Mouse (Mus musculus) limb, embryonic 10.5 days (tissue): Measurements from ENCODE around the gene Wipi1. TPM values are rescaled to one million over a fixed set of nuclear protein-coding genes. Genes with fewer than 3 reads are reported as not detected.

Experiments used
- DNase-seq: peaks from one replicate; pipeline ENCODE4 v3.0.0-alpha.2; 2017; ENCODE audit warnings: low spot score
- H3K27ac ChIP-seq: fragments of 300-500 bp; sonication (generic); 2 replicates; pipeline ENCODE4 v1.5.1; 2016; ENCODE audit warnings: mild to moderate bottlenecking
- H3K27me3 ChIP-seq: fragments of 300-500 bp; sonication (generic); 2 replicates; pipeline ENCODE4 v1.6.1; 2016; ENCODE audit warnings: low read depth, mild to moderate bottlenecking; ENCODE audit not compliant: poor library complexity, severe bottlenecking
- H3K36me3 ChIP-seq: fragments of 300-500 bp; sonication (generic); 2 replicates; pipeline ENCODE4 v1.6.1; 2016; ENCODE audit warnings: mild to moderate bottlenecking, moderate library complexity
- H3K4me1 ChIP-seq: fragments of 300-500 bp; sonication (generic); 2 replicates; pipeline ENCODE4 v1.6.1; 2016
- H3K4me3 ChIP-seq: fragments of 300-500 bp; sonication (generic); 2 replicates; pipeline ENCODE4 v1.5.1; 2016; ENCODE audit warnings: mild to moderate bottlenecking, moderate library complexity
- H3K9me3 ChIP-seq: fragments of 300-500 bp; sonication (generic); replicated peaks from 2 replicates; pipeline ENCODE4 v1.6.1; 2016; ENCODE audit warnings: mild to moderate bottlenecking
- WGBS: fragments of 180-500 bp; shearing (Covaris S2); methylation state at CpG from one replicate; pipeline ENCODE4 v1.1.7; 2016; 5-methylcytosine and 5-hydroxymethylcytosine counted together
- polyA plus RNA-seq: library from polyadenylated mRNA; unstranded; fragments of >200 nt; fragmentation: Nextera tagmentation; extraction: Ambion mirVana; gene quantifications from 2 replicates; pipeline ENCODE4 v1.2.1, GENCODE M21; 2016

The Wipi1 gene
- polyA plus RNA-seq, 1 experiment from 2014 or later = 42.3 TPM

GRCm38 (mm10) chr11:109612871-109613529 is 1.2 kb upstream of the Wipi1 start:
- H3K9me3 ChIP-seq = no peaks in the 10 kb centered on the region
- WGBS = 74% methylated on average over 7 of the region's 7 CpGs
- H3K27ac ChIP-seq = no peak overlapping the region
- no peaks in the 10 kb centered on the region for H3K36me3 ChIP-seq
- H3K4me3 ChIP-seq = no peak overlapping the region
- H3K27me3 ChIP-seq = no peaks in the 10 kb centered on the region
- no peak for DNase-seq
- peaks cover 50% of the 10 kb centered on the region for H3K4me1 ChIP-seq

- WGBS = under 1% methylated on average over 26 of the region's 26 CpGs
- Histone ChIP-seq H3K27me3 (no peaks in the 10 kb centered on the region), H3K4me1 (peaks cover 29% of the 10 kb centered on the region), H3K9me3 (no peaks in the 10 kb centered on the region), H3K4me3 (peak overlapping the region; percentile 84), H3K36me3 (no peaks in the 10 kb centered on the region), H3K27ac (peak overlapping the region; percentile 93)
- DNase-seq = no peak
These were observed 918 bp downstream of the Wipi1 start for GRCm38 (mm10) chr11:109610795-109611302.

- Histone ChIP-seq H3K9me3 (no peaks in the 10 kb centered on the region), H3K4me3 (peak overlapping the region; percentile 84), H3K27me3 (no peaks in the 10 kb centered on the region), H3K4me1 (peaks cover 29% of the 10 kb centered on the region), H3K27ac (peak overlapping the region; percentile 93), H3K36me3 (peaks cover 3% of the 10 kb centered on the region; the same call in 1 of the 2 replicates)
- WGBS = 23% methylated on average over 9 of the region's 9 CpGs
- DNase-seq = no peak
These were observed 1.5 kb downstream of the Wipi1 start for GRCm38 (mm10) chr11:109610046-109610794.

- no peak overlapping the region for H3K4me3 ChIP-seq
- H3K4me1 ChIP-seq = peaks cover 29% of the 10 kb centered on the region
- H3K36me3 ChIP-seq = peaks cover 11% of the 10 kb centered on the region
- peak overlapping the region; percentile 93; the same call in 1 of the 2 replicates for H3K27ac ChIP-seq
- no peak for DNase-seq
- H3K9me3 ChIP-seq = no peaks in the 10 kb centered on the region
- WGBS = 78% methylated on average over 6 of the region's 6 CpGs
- no peaks in the 10 kb centered on the region for H3K27me3 ChIP-seq
These were observed 2.7 kb downstream of the Wipi1 start for GRCm38 (mm10) chr11:109608976-109609625.

GRCm38 (mm10) chr11:109607600-109607999 is 4.2 kb downstream of the Wipi1 start:
- Histone ChIP-seq H3K4me1 (peaks cover 29% of the 10 kb centered on the region), H3K27me3 (no peaks in the 10 kb centered on the region), H3K9me3 (no peaks in the 10 kb centered on the region), H3K36me3 (peaks cover 26% of the 10 kb centered on the region), H3K4me3 (no peak overlapping the region), H3K27ac (no peak overlapping the region)
- WGBS = 89% methylated on average over 6 of the region's 6 CpGs
- no peak for DNase-seq

GRCm38 (mm10) chr11:109598778-109599570 is 12.8 kb downstream of the Wipi1 start:
- no peak overlapping the region for H3K27ac ChIP-seq
- H3K4me1 ChIP-seq = peaks cover 19% of the 10 kb centered on the region
- no peaks in the 10 kb centered on the region for H3K27me3 ChIP-seq
- DNase-seq = no peak
- no peak overlapping the region for H3K4me3 ChIP-seq
- peaks cover 87% of the 10 kb centered on the region for H3K36me3 ChIP-seq
- WGBS = 87% methylated on average over 12 of the region's 12 CpGs
- no peaks in the 10 kb centered on the region for H3K9me3 ChIP-seq

GRCm38 (mm10) chr11:109594761-109595160 is 17.0 kb downstream of the Wipi1 start:
- H3K4me1 ChIP-seq = peaks cover 38% of the 10 kb centered on the region
- peak overlapping the region; percentile 81 for H3K27ac ChIP-seq
- DNase-seq = no peak
- no peaks in the 10 kb centered on the region for H3K27me3 ChIP-seq
- no peak overlapping the region for H3K4me3 ChIP-seq
- H3K9me3 ChIP-seq = no peaks in the 10 kb centered on the region
- peaks cover 49% of the 10 kb centered on the region for H3K36me3 ChIP-seq
- 92% methylated on average over 8 of the region's 8 CpGs for WGBS

GRCm38 (mm10) chr11:109593200-109593981 is 18.4 kb downstream of the Wipi1 start:
- H3K27ac ChIP-seq = peak overlapping the region; percentile 81
- WGBS = 31% methylated on average over 6 of the region's 6 CpGs
- H3K36me3 ChIP-seq = peaks cover 43% of the 10 kb centered on the region
- H3K27me3 ChIP-seq = no peaks in the 10 kb centered on the region
- H3K4me1 ChIP-seq = peaks cover 34% of the 10 kb centered on the region
- H3K9me3 ChIP-seq = no peaks in the 10 kb centered on the region
- H3K4me3 ChIP-seq = no peak overlapping the region
- peak; percentile 78 for DNase-seq

- Histone ChIP-seq H3K27ac (peak overlapping the region; percentile 79; the same call in 1 of the 2 replicates), H3K9me3 (no peaks in the 10 kb centered on the region), H3K4me3 (no peak overlapping the region), H3K4me1 (peaks cover 28% of the 10 kb centered on the region), H3K27me3 (no peaks in the 10 kb centered on the region), H3K36me3 (peaks cover 39% of the 10 kb centered on the region)
- DNase-seq = no peak
- WGBS = 85% methylated on average over 4 of the region's 4 CpGs
These were observed 20.3 kb downstream of the Wipi1 start for GRCm38 (mm10) chr11:109591511-109591910.

- Histone ChIP-seq H3K9me3 (no peaks in the 10 kb centered on the region), H3K4me1 (peaks cover 27% of the 10 kb centered on the region), H3K36me3 (peaks cover 26% of the 10 kb centered on the region), H3K27me3 (no peaks in the 10 kb centered on the region), H3K4me3 (no peak overlapping the region), H3K27ac (no peak overlapping the region)
- 89% methylated on average over 8 of the region's 8 CpGs for WGBS
- DNase-seq = no peak
These were observed 21.8 kb downstream of the Wipi1 start for GRCm38 (mm10) chr11:109590012-109590411.

- Histone ChIP-seq H3K27ac (no peak overlapping the region), H3K9me3 (no peaks in the 10 kb centered on the region), H3K36me3 (peaks cover 35% of the 10 kb centered on the region), H3K27me3 (no peaks in the 10 kb centered on the region), H3K4me3 (no peak overlapping the region), H3K4me1 (peaks cover 15% of the 10 kb centered on the region)
- 75% methylated on average over 15 of the region's 15 CpGs for WGBS
- no peak for DNase-seq
These were observed 24.0 kb downstream of the Wipi1 start for GRCm38 (mm10) chr11:109587638-109588374.
